Mouse (Mus musculus): ENCODE measurements at regions not wholly inside any gene's neighbourhood (a gene's known extent, or its start where the extent isn't known, plus 50 kb on each side); places are given as distances from the start of the nearest gene placed in this dataset.

GRCm38 (mm10) chr10:111834925-111835823 is 137.3 kb upstream of the Krr1 start:
- Histone ChIP-seq H3K4me1 (ENCODE audit: control insufficient read depth, insufficient read depth, low read length) (peaks cover 5% of the 10 kb centered on the region; the same call in 1 of the 2 replicates), H3K27ac (ENCODE audit: low read length) (no peak overlapping the region), H3K4me2 (replicated peaks; ENCODE audit: low read depth, low read length) (no peak overlapping the region), H3K4me3 (ENCODE audit: low read depth, low read length) (no peak overlapping the region), H3K27me3 (ENCODE audit: control insufficient read depth, insufficient read depth, low read length) (no peaks in the 10 kb centered on the region), H3K36me3 (ENCODE audit: control insufficient read depth, insufficient read depth, low read length) (no peaks in the 10 kb centered on the region), H3K9ac (replicated peaks; ENCODE audit: low read depth, low read length) (no peak overlapping the region), H3K9me3 (ENCODE audit: control insufficient read depth, low read depth, low read length) (no peaks in the 10 kb centered on the region)
- peak; percentile 61 for ATAC-seq (ENCODE audit: insufficient number of reproducible peaks, insufficient read depth, low FRiP score, low read depth)
- 52% methylated on average over 11 of the region's 11 CpGs for WGBS

GRCm38 (mm10) chr10:111836191-111836590 is 136.3 kb upstream of the Krr1 start:
- Histone ChIP-seq H3K4me1 (ENCODE audit: control insufficient read depth, insufficient read depth, low read length) (peaks cover 5% of the 10 kb centered on the region; the same call in 1 of the 2 replicates), H3K9me3 (ENCODE audit: control insufficient read depth, low read depth, low read length) (no peaks in the 10 kb centered on the region), H3K27ac (ENCODE audit: low read length) (no peak overlapping the region), H3K4me2 (replicated peaks; ENCODE audit: low read depth, low read length) (no peak overlapping the region), H3K9ac (replicated peaks; ENCODE audit: low read depth, low read length) (no peak overlapping the region), H3K27me3 (ENCODE audit: control insufficient read depth, insufficient read depth, low read length) (no peaks in the 10 kb centered on the region), H3K36me3 (ENCODE audit: control insufficient read depth, insufficient read depth, low read length) (no peaks in the 10 kb centered on the region), H3K4me3 (ENCODE audit: low read depth, low read length) (no peak overlapping the region)
- WGBS: 73% methylated on average over 5 of the region's 5 CpGs
- no peak for ATAC-seq (ENCODE audit: insufficient number of reproducible peaks, insufficient read depth, low FRiP score, low read depth)

- Histone ChIP-seq H3K27me3 (ENCODE audit: control insufficient read depth, insufficient read depth, low read length) (no peaks in the 10 kb centered on the region), H3K27ac (ENCODE audit: low read length) (no peak overlapping the region), H3K36me3 (ENCODE audit: control insufficient read depth, insufficient read depth, low read length) (no peaks in the 10 kb centered on the region), H3K4me2 (replicated peaks; ENCODE audit: low read depth, low read length) (no peak overlapping the region), H3K9ac (replicated peaks; ENCODE audit: low read depth, low read length) (no peak overlapping the region), H3K4me3 (ENCODE audit: low read depth, low read length) (no peak overlapping the region), H3K4me1 (ENCODE audit: control insufficient read depth, insufficient read depth, low read length) (peaks cover 5% of the 10 kb centered on the region; the same call in 1 of the 2 replicates), H3K9me3 (ENCODE audit: control insufficient read depth, low read depth, low read length) (no peaks in the 10 kb centered on the region)
- no peak for ATAC-seq (ENCODE audit: insufficient number of reproducible peaks, insufficient read depth, low FRiP score, low read depth)
- 66% methylated on average over 4 of the region's 4 CpGs for WGBS
Observed at GRCm38 (mm10) chr10:111836802-111837201, 135.7 kb upstream of the Krr1 start.

GRCm38 (mm10) chr10:111842321-111842775 is 130.1 kb upstream of the Krr1 start:
- no peak overlapping the region for H3K4me2 ChIP-seq (replicated peaks; ENCODE audit: low read depth, low read length)
- ATAC-seq (ENCODE audit: insufficient number of reproducible peaks, insufficient read depth, low FRiP score, low read depth): no peak

GRCm38 (mm10) chr10:111842896-111843295 is 129.6 kb upstream of the Krr1 start:
- WGBS: 63% methylated on average over 7 of the region's 7 CpGs
- no peak overlapping the region for H3K4me2 ChIP-seq (replicated peaks; ENCODE audit: low read depth, low read length)
- H3K9ac ChIP-seq (replicated peaks; ENCODE audit: low read depth, low read length): no peak overlapping the region
- H3K4me3 ChIP-seq (ENCODE audit: low read depth, low read length): no peak overlapping the region
- no peaks in the 10 kb centered on the region for H3K27me3 ChIP-seq (ENCODE audit: control insufficient read depth, insufficient read depth, low read length)
- no peaks in the 10 kb centered on the region for H3K36me3 ChIP-seq (ENCODE audit: control insufficient read depth, insufficient read depth, low read length)
- no peaks in the 10 kb centered on the region for H3K9me3 ChIP-seq (ENCODE audit: control insufficient read depth, low read depth, low read length)
- ATAC-seq (ENCODE audit: insufficient number of reproducible peaks, insufficient read depth, low FRiP score, low read depth): no peak
- no peaks in the 10 kb centered on the region for H3K4me1 ChIP-seq (ENCODE audit: control insufficient read depth, insufficient read depth, low read length)
- no peak overlapping the region for H3K27ac ChIP-seq (ENCODE audit: low read length)

More at GRCm38 (mm10) chr10:111842321-111842775, 130.1 kb upstream of the Krr1 start:
- Histone ChIP-seq H3K9me3 (ENCODE audit: control insufficient read depth, low read depth, low read length) (no peaks in the 10 kb centered on the region), H3K9ac (replicated peaks; ENCODE audit: low read depth, low read length) (no peak overlapping the region), H3K27me3 (ENCODE audit: control insufficient read depth, insufficient read depth, low read length) (no peaks in the 10 kb centered on the region), H3K4me3 (ENCODE audit: low read depth, low read length) (no peak overlapping the region), H3K27ac (ENCODE audit: low read length) (no peak overlapping the region), H3K4me1 (ENCODE audit: control insufficient read depth, insufficient read depth, low read length) (no peaks in the 10 kb centered on the region), H3K36me3 (ENCODE audit: control insufficient read depth, insufficient read depth, low read length) (no peaks in the 10 kb centered on the region)
- 56% methylated on average over 11 of the region's 11 CpGs for WGBS

- Histone ChIP-seq H3K4me2 (replicated peaks; ENCODE audit: low read depth, low read length) (no peak overlapping the region), H3K4me1 (ENCODE audit: control insufficient read depth, insufficient read depth, low read length) (no peaks in the 10 kb centered on the region), H3K27me3 (ENCODE audit: control insufficient read depth, insufficient read depth, low read length) (no peaks in the 10 kb centered on the region), H3K9me3 (ENCODE audit: control insufficient read depth, low read depth, low read length) (no peaks in the 10 kb centered on the region), H3K9ac (replicated peaks; ENCODE audit: low read depth, low read length) (no peak overlapping the region), H3K36me3 (ENCODE audit: control insufficient read depth, insufficient read depth, low read length) (no peaks in the 10 kb centered on the region), H3K27ac (ENCODE audit: low read length) (no peak overlapping the region), H3K4me3 (ENCODE audit: low read depth, low read length) (no peak overlapping the region)
- no peak for ATAC-seq (ENCODE audit: insufficient number of reproducible peaks, insufficient read depth, low FRiP score, low read depth)
- 72% methylated on average over 9 of the region's 9 CpGs for WGBS
Observed at GRCm38 (mm10) chr10:111843301-111843700, 129.2 kb upstream of the Krr1 start.

GRCm38 (mm10) chr10:111844144-111844543 is 128.3 kb upstream of the Krr1 start:
- 93% methylated on average over 10 of the region's 10 CpGs for WGBS
- H3K27me3 ChIP-seq (ENCODE audit: control insufficient read depth, insufficient read depth, low read length): no peaks in the 10 kb centered on the region
- H3K36me3 ChIP-seq (ENCODE audit: control insufficient read depth, insufficient read depth, low read length): no peaks in the 10 kb centered on the region
- H3K9me3 ChIP-seq (ENCODE audit: control insufficient read depth, low read depth, low read length): no peaks in the 10 kb centered on the region
- no peak overlapping the region for H3K9ac ChIP-seq (replicated peaks; ENCODE audit: low read depth, low read length)
- no peaks in the 10 kb centered on the region for H3K4me1 ChIP-seq (ENCODE audit: control insufficient read depth, insufficient read depth, low read length)
- H3K27ac ChIP-seq (ENCODE audit: low read length): no peak overlapping the region
- H3K4me2 ChIP-seq (replicated peaks; ENCODE audit: low read depth, low read length): no peak overlapping the region
- ATAC-seq (ENCODE audit: insufficient number of reproducible peaks, insufficient read depth, low FRiP score, low read depth): no peak
- H3K4me3 ChIP-seq (ENCODE audit: low read depth, low read length): no peak overlapping the region

GRCm38 (mm10) chr10:111845946-111846345 is 126.5 kb upstream of the Krr1 start:
- WGBS: 96% methylated on average over 2 of the region's 2 CpGs
- Histone ChIP-seq H3K9ac (replicated peaks; ENCODE audit: low read depth, low read length) (no peak overlapping the region), H3K36me3 (ENCODE audit: control insufficient read depth, insufficient read depth, low read length) (no peaks in the 10 kb centered on the region), H3K4me1 (ENCODE audit: control insufficient read depth, insufficient read depth, low read length) (no peaks in the 10 kb centered on the region), H3K4me3 (ENCODE audit: low read depth, low read length) (no peak overlapping the region), H3K27me3 (ENCODE audit: control insufficient read depth, insufficient read depth, low read length) (no peaks in the 10 kb centered on the region), H3K4me2 (replicated peaks; ENCODE audit: low read depth, low read length) (no peak overlapping the region), H3K9me3 (ENCODE audit: control insufficient read depth, low read depth, low read length) (no peaks in the 10 kb centered on the region), H3K27ac (ENCODE audit: low read length) (no peak overlapping the region)
- no peak for ATAC-seq (ENCODE audit: insufficient number of reproducible peaks, insufficient read depth, low FRiP score, low read depth)

Data from stomach, embryonic 14.5 days (tissue).